Mouse (Mus musculus) spleen, postnatal 0 days (tissue): ENCODE measurements around the gene Smim23. TPM values are rescaled to one million over a fixed set of nuclear protein-coding genes. Genes with fewer than 3 reads are reported as not detected.

Source experiments
- polyA plus RNA-seq: library from polyadenylated mRNA; unstranded; fragments of >200 nt; fragmentation: Nextera tagmentation; extraction: Ambion mirVana; gene quantifications from 2 replicates; pipeline ENCODE4 v1.2.1, GENCODE M21; 2015

The Smim23 gene
- not detected in 2 replicates for polyA plus RNA-seq

DNA sequence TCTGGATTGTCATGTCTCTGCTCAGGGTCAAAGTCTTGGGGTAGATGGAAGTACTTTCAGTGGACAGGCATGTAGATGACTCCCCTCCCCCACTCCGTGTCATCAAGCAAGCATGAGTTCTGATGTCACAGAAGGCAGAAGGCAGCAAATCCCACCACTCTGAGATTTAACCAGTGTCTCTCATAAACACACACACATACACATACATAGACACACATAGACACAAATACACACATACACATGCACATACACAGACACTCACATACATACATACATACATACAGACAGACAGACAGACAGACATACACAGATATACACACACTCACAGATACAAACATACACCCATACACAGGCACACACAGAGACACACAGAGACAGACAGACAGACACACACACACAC, at the start of gene Smim23:
Smim23 (minus strand) TSS at position 101 of the 400 bp plus-strand sequence.

Other genes starting within 250 kb of the Smim23 start
- gene Fbxw11, start 181.9 kb downstream of the Smim23 start, polyA plus RNA-seq: 16.7 and 23.2 TPM in 2 replicates